Mouse (Mus musculus): ENCODE measurements around the gene Cit.

The Cit gene

GRCm38 (mm10) chr5:115851029-115851365 lies 5.9 kb downstream of the Cit start:
- DNase-seq = no peak

- no peak for DNase-seq
Observed at GRCm38 (mm10) chr5:115852431-115852830, 7.4 kb downstream of the Cit start.

GRCm38 (mm10) chr5:115853691-115854090 lies 8.6 kb downstream of the Cit start:
- no peak for DNase-seq

GRCm38 (mm10) chr5:115854370-115854769 lies 9.3 kb downstream of the Cit start:
- DNase-seq = no peak

- DNase-seq = no peak
Observed at GRCm38 (mm10) chr5:115858652-115859051, 13.6 kb downstream of the Cit start.

- DNase-seq = no peak
Observed at GRCm38 (mm10) chr5:115859461-115859860, 14.4 kb downstream of the Cit start.

- no peak for DNase-seq
Observed at GRCm38 (mm10) chr5:115861991-115862390, 16.9 kb downstream of the Cit start.

- DNase-seq = no peak
Observed at GRCm38 (mm10) chr5:115862439-115862838, 17.4 kb downstream of the Cit start.

- DNase-seq = no peak
Observed at GRCm38 (mm10) chr5:115866296-115866695, 21.2 kb downstream of the Cit start.

GRCm38 (mm10) chr5:115868540-115868939 lies 23.5 kb downstream of the Cit start:
- no peak for DNase-seq

- no peak for DNase-seq
Observed at GRCm38 (mm10) chr5:115869198-115869597, 24.1 kb downstream of the Cit start.

- DNase-seq = no peak
Observed at GRCm38 (mm10) chr5:115871153-115871552, 26.1 kb downstream of the Cit start.

GRCm38 (mm10) chr5:115872106-115872505 lies 27.0 kb downstream of the Cit start:
- no peak for DNase-seq

GRCm38 (mm10) chr5:115872956-115873355 lies 27.9 kb downstream of the Cit start:
- no peak for DNase-seq

GRCm38 (mm10) chr5:115877425-115877824 lies 32.3 kb downstream of the Cit start:
- DNase-seq = no peak

- DNase-seq = no peak
Observed at GRCm38 (mm10) chr5:115882165-115882564, 37.1 kb downstream of the Cit start.

- no peak for DNase-seq
Observed at GRCm38 (mm10) chr5:115884429-115884828, 39.4 kb downstream of the Cit start.

- DNase-seq = no peak
Observed at GRCm38 (mm10) chr5:115893772-115894171, 48.7 kb downstream of the Cit start.

GRCm38 (mm10) chr5:115897036-115897435 lies 52.0 kb downstream of the Cit start:
- no peak for DNase-seq

GRCm38 (mm10) chr5:115907037-115908009 lies 62.2 kb downstream of the Cit start:
- peak; percentile 80 to 83 for DNase-seq

GRCm38 (mm10) chr5:115908251-115908650 lies 63.2 kb downstream of the Cit start:
- DNase-seq = peak; percentile 83 to 91

GRCm38 (mm10) chr5:115908699-115909098 lies 63.6 kb downstream of the Cit start:
- DNase-seq = peak; percentile 27 to 50

GRCm38 (mm10) chr5:115909106-115909505 lies 64.0 kb downstream of the Cit start:
- peak; percentile 86 to 87 for DNase-seq

- no peak for DNase-seq
Observed at GRCm38 (mm10) chr5:115910491-115910890, 65.4 kb downstream of the Cit start.

GRCm38 (mm10) chr5:115915481-115915880 lies 70.4 kb downstream of the Cit start:
- peak; percentile 38 to 41 for DNase-seq

Measured in cerebellum, postnatal 10 days (tissue).